Comparison of ENCODE assay signal across 14 mouse cellular contexts in the genomic region with DNA sequence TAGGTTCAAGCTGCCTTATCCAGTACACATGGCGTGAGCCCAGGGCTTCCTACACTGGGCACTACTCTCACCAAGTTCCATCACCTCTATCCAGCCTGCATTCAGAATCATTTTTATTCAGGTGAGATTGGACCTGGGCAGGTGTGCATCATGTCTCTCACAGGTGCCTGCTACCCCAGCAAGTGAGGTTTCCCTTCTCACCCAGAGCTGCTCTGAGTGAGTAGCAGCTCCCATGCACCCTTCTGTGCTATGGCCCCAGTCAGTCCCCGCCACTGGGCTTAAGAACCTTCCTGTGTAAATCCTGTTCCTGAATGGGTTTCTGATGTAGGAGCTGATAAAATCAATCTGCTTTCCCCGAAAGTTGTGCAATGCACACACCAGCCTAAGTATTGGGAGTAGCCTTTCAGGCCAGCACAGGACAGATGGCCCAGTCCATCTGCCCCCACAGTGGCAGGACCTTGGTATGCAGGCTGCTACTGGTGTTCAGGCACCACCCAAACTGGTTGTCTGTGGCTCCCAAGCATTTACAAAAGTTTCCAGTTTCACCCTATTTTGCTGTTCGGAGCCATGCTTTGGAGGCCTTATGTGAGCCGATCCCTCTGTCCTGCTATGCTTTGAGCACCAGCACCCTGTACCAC. TPM values are rescaled to one million over a fixed set of nuclear protein-coding genes. Genes with fewer than 3 reads are reported as not detected.
DNase-seq lines count a peak whose midpoint lies in the region; ATAC-seq lines count a peak whose summit lies in the region.
"Had no signal": no experiment of that assay in that cellular context is flagged by ENCODE, and none has a peak within 500 bp of the region (broad histone marks: within the 10 kb centered on the region; RNA-seq: fewer than 3 reads in every experiment).

No protein-coding gene starts in this region.

- H3K4me2 ChIP-seq in hindbrain, embryonic 16.5 days (ENCODE audit: low read length), result no peak overlapping the region
- no peak overlapping the region for H3K4me2 ChIP-seq in midbrain, embryonic 16.5 days (ENCODE audit: low read length)

- H3K27ac ChIP-seq in hindbrain, embryonic 10.5 days, result peak overlapping the region; percentile 88
- no peak overlapping the region for H3K27ac ChIP-seq in hindbrain, embryonic 16.5 days (ENCODE audit: low read depth, low read length)
- peak overlapping the region; percentile 87; the same call in 1 of the 2 replicates for H3K27ac ChIP-seq in midbrain, embryonic 10.5 days (replicated peaks)
- no peak overlapping the region for H3K27ac ChIP-seq in midbrain, embryonic 16.5 days (ENCODE audit: low read length)
- H3K27ac ChIP-seq: liver, embryonic 15.5 days had no signal

- H3K36me3 ChIP-seq in hindbrain, embryonic 10.5 days, result no peaks in the 10 kb centered on the region
- H3K36me3 ChIP-seq in hindbrain, embryonic 16.5 days (ENCODE audit: control insufficient read depth, insufficient read depth, low read length), result 0 out of 2 replicates have a peak, but pooled peaks cover under 1% of the 10 kb centered on the region
- no peaks in the 10 kb centered on the region for H3K36me3 ChIP-seq in midbrain, embryonic 10.5 days
- no peaks in the 10 kb centered on the region for H3K36me3 ChIP-seq in midbrain, embryonic 16.5 days (ENCODE audit: control insufficient read depth, insufficient read depth, low read length)
- H3K36me3 ChIP-seq: midbrain, embryonic 15.5 days had no signal

- H3K4me3 ChIP-seq in hindbrain, embryonic 10.5 days, result no peak overlapping the region
- no peak overlapping the region for H3K4me3 ChIP-seq in hindbrain, embryonic 16.5 days (ENCODE audit: low read length)
- H3K4me3 ChIP-seq in midbrain, embryonic 10.5 days, result no peak overlapping the region
- H3K4me3 ChIP-seq in midbrain, embryonic 16.5 days (ENCODE audit: low read depth, low read length), result no peak overlapping the region

- peak; percentile 45 for DNase-seq in cerebellum, adult 11-12 months
- no peak for DNase-seq in hindbrain, embryonic 10.5 days (ENCODE audit: low spot score)
- DNase-seq in midbrain, embryonic 10.5 days (ENCODE audit: low spot score), result no peak
- DNase-seq in yolk sac, embryonic 10.5 days (ENCODE audit: low spot score), result no peak
- DNase-seq in urinary bladder, adult 2 months (ENCODE audit: low spot score), result no peak
- DNase-seq: kidney, adult 11 months; layer of hippocampus, postnatal 36 days had no signal

- H3K9me3 ChIP-seq in hindbrain, embryonic 10.5 days, result no peaks in the 10 kb centered on the region
- H3K9me3 ChIP-seq in hindbrain, embryonic 16.5 days (ENCODE audit: control insufficient read depth, low read length), result no peaks in the 10 kb centered on the region
- H3K9me3 ChIP-seq in midbrain, embryonic 10.5 days (replicated peaks), result no peaks in the 10 kb centered on the region
- H3K9me3 ChIP-seq in midbrain, embryonic 16.5 days (replicated peaks; ENCODE audit: control insufficient read depth, low read length, poor library complexity, severe bottlenecking), result no peaks in the 10 kb centered on the region
- H3K9me3 ChIP-seq: liver, embryonic 15.5 days; midbrain, embryonic 15.5 days had no signal

- ATAC-seq in cerebellum, adult (ENCODE audit: insufficient number of reproducible peaks, low FRiP score, low TSS enrichment), result no peak
- ATAC-seq in hindbrain, embryonic 16.5 days, result no peak
- ATAC-seq in midbrain, embryonic 16.5 days, result no peak

- H3K27me3 ChIP-seq in hindbrain, embryonic 10.5 days (ENCODE audit: insufficient read depth, poor library complexity, severe bottlenecking), result 0 out of 2 replicates have a peak, but pooled peaks cover 6% of the 10 kb centered on the region
- H3K27me3 ChIP-seq in hindbrain, embryonic 16.5 days (replicated peaks; ENCODE audit: control insufficient read depth, insufficient read depth, low read length), result no peaks in the 10 kb centered on the region
- no peaks in the 10 kb centered on the region for H3K27me3 ChIP-seq in midbrain, embryonic 10.5 days (ENCODE audit: low read depth, poor library complexity, severe bottlenecking)
- no peaks in the 10 kb centered on the region for H3K27me3 ChIP-seq in midbrain, embryonic 16.5 days (ENCODE audit: control insufficient read depth, insufficient read depth, low read depth, low read length)
- H3K27me3 ChIP-seq: liver, embryonic 15.5 days; midbrain, embryonic 15.5 days had no signal

- peaks cover 81% of the 10 kb centered on the region for H3K4me1 ChIP-seq in hindbrain, embryonic 10.5 days (replicated peaks)
- peaks cover 52% of the 10 kb centered on the region for H3K4me1 ChIP-seq in hindbrain, embryonic 16.5 days (ENCODE audit: control insufficient read depth, insufficient read depth, low read depth, low read length)
- H3K4me1 ChIP-seq in midbrain, embryonic 10.5 days, result peaks cover 74% of the 10 kb centered on the region
- peaks cover 48% of the 10 kb centered on the region for H3K4me1 ChIP-seq in midbrain, embryonic 16.5 days (ENCODE audit: control insufficient read depth, insufficient read depth, low read length)

- WGBS in hindbrain, embryonic 10.5 days, result 78% methylated on average over 5 of the region's 5 CpGs
- WGBS in hindbrain, embryonic 16.5 days, result 80% methylated on average over 5 of the region's 5 CpGs
- WGBS in midbrain, embryonic 10.5 days, result 76% methylated on average over 5 of the region's 5 CpGs
- 78% methylated on average over 5 of the region's 5 CpGs for WGBS in midbrain, embryonic 16.5 days

- H3K9ac ChIP-seq in hindbrain, embryonic 16.5 days (ENCODE audit: low read depth, low read length), result no peak overlapping the region
- no peak overlapping the region for H3K9ac ChIP-seq in midbrain, embryonic 16.5 days (ENCODE audit: low read depth, low read length)
- H3K9ac ChIP-seq: liver, embryonic 15.5 days had no signal

RNA-seq across cellular contexts. Expression of a gene that starts 2.7 kb away (rescaled TPM):
- 26.9 and 37.6 TPM in 2 replicates for polyA plus RNA-seq in hindbrain, embryonic 10.5 days (2016; fragmentation: Nextera tagmentation; extraction: Ambion mirVana)
- 111 and 117 TPM in 2 replicates for polyA plus RNA-seq in hindbrain, embryonic 16.5 days (2015; fragmentation: Nextera tagmentation; extraction: Ambion mirVana)
- polyA plus RNA-seq in midbrain, embryonic 10.5 days (2016; fragmentation: Nextera tagmentation; extraction: Ambion mirVana), result 26.4 and 30.3 TPM in 2 replicates
- polyA plus RNA-seq in midbrain, embryonic 16.5 days (2015; fragmentation: Nextera tagmentation; extraction: Ambion mirVana), result 107 and 108 TPM in 2 replicates
- polyA plus RNA-seq in urinary bladder, adult 2 months (2012; rRNA removed), result 43.8 and 59.1 TPM in 2 replicates

RNA-seq across cellular contexts. Expression of a gene that starts 22.2 kb away (rescaled TPM):
- 28.8 and 35.8 TPM in 2 replicates for polyA plus RNA-seq in hindbrain, embryonic 10.5 days (2016; fragmentation: Nextera tagmentation; extraction: Ambion mirVana)
- 34.2 and 39.5 TPM in 2 replicates for polyA plus RNA-seq in hindbrain, embryonic 16.5 days (2015; fragmentation: Nextera tagmentation; extraction: Ambion mirVana)
- 25.6 and 29.2 TPM in 2 replicates for polyA plus RNA-seq in midbrain, embryonic 10.5 days (2016; fragmentation: Nextera tagmentation; extraction: Ambion mirVana)
- 27.2 and 30.3 TPM in 2 replicates for polyA plus RNA-seq in midbrain, embryonic 16.5 days (2015; fragmentation: Nextera tagmentation; extraction: Ambion mirVana)
- 59.8 and 73.9 TPM in 2 replicates for polyA plus RNA-seq in urinary bladder, adult 2 months (2012; rRNA removed)

RNA-seq across cellular contexts. Expression of a gene that starts 24.7 kb away (rescaled TPM):
- polyA plus RNA-seq in hindbrain, embryonic 10.5 days (2016; fragmentation: Nextera tagmentation; extraction: Ambion mirVana), result 12.7 and 14.1 TPM in 2 replicates
- 29.5 and 35.4 TPM in 2 replicates for polyA plus RNA-seq in hindbrain, embryonic 16.5 days (2015; fragmentation: Nextera tagmentation; extraction: Ambion mirVana)
- 10.8 and 11.9 TPM in 2 replicates for polyA plus RNA-seq in midbrain, embryonic 10.5 days (2016; fragmentation: Nextera tagmentation; extraction: Ambion mirVana)
- 26.5 and 36.4 TPM in 2 replicates for polyA plus RNA-seq in midbrain, embryonic 16.5 days (2015; fragmentation: Nextera tagmentation; extraction: Ambion mirVana)
- polyA plus RNA-seq in urinary bladder, adult 2 months (2012; rRNA removed), result 20.8 and 33.1 TPM in 2 replicates

RNA-seq across cellular contexts. Expression of a gene that starts 37.3 kb away (rescaled TPM):
- 19.8 and 21.0 TPM in 2 replicates for polyA plus RNA-seq in hindbrain, embryonic 10.5 days (2016; fragmentation: Nextera tagmentation; extraction: Ambion mirVana)
- polyA plus RNA-seq in hindbrain, embryonic 16.5 days (2015; fragmentation: Nextera tagmentation; extraction: Ambion mirVana), result 49.6 and 54.3 TPM in 2 replicates
- 15.9 and 17.1 TPM in 2 replicates for polyA plus RNA-seq in midbrain, embryonic 10.5 days (2016; fragmentation: Nextera tagmentation; extraction: Ambion mirVana)
- 33.4 and 39.0 TPM in 2 replicates for polyA plus RNA-seq in midbrain, embryonic 16.5 days (2015; fragmentation: Nextera tagmentation; extraction: Ambion mirVana)
- 13.3 and 16.1 TPM in 2 replicates for polyA plus RNA-seq in urinary bladder, adult 2 months (2012; rRNA removed)

RNA-seq across cellular contexts. Expression of a gene that starts 48.7 kb away (rescaled TPM):
- polyA plus RNA-seq in hindbrain, embryonic 10.5 days (2016; fragmentation: Nextera tagmentation; extraction: Ambion mirVana), result 0.11 and 0.39 TPM in 2 replicates
- 0.72 and 1.6 TPM in 2 replicates for polyA plus RNA-seq in hindbrain, embryonic 16.5 days (2015; fragmentation: Nextera tagmentation; extraction: Ambion mirVana)
- 0.17 and 0.22 TPM in 2 replicates for polyA plus RNA-seq in midbrain, embryonic 10.5 days (2016; fragmentation: Nextera tagmentation; extraction: Ambion mirVana)
- 0.52 and 1.1 TPM in 2 replicates for polyA plus RNA-seq in midbrain, embryonic 16.5 days (2015; fragmentation: Nextera tagmentation; extraction: Ambion mirVana)
- 0.07 TPM in 1 of 2 replicates, not detected in the other for polyA plus RNA-seq in urinary bladder, adult 2 months (2012; rRNA removed)
- polyA plus RNA-seq: liver, embryonic 15.5 days; small intestine, adult 2 months; thymus, postnatal 0 days had no signal

Comparison
In these comparisons a context has a peak if more than half of its experiments do, and no peak if none do; other contexts are left out.
1. H3K27ac ChIP-seq: peak in hindbrain, embryonic 10.5 days (single experiment) and midbrain, embryonic 10.5 days (single experiment); none in hindbrain, embryonic 16.5 days (single experiment) and midbrain, embryonic 16.5 days (single experiment).